Mouse (Mus musculus) forebrain, embryonic 14.5 days (tissue): Measurements from ENCODE around the gene Ifnlr1. TPM values are rescaled to one million over a fixed set of nuclear protein-coding genes. Genes with fewer than 3 reads are reported as not detected.
A peak's percentile ranks its signal among the peaks of the same experiment; 100 is the strongest.

Experiments
- ATAC-seq: fragments of 200-750 bp; cut with Nextera tagmentation; 2 replicates; pipeline ENCODE4 v1.8.0; 2017; ENCODE audit warnings: mild to moderate bottlenecking, moderate library complexity
- DNase-seq: peaks from one replicate; pipeline ENCODE4 v3.0.0-alpha.2; 2015; ENCODE audit warnings: low spot score
- H3K27ac ChIP-seq: fragments of 300-500 bp; sonication (generic); 2 replicates; pipeline ENCODE4 v1.5.1; 2014; ENCODE audit warnings: low read depth, mild to moderate bottlenecking, control low read depth, low read length, moderate library complexity
- H3K27me3 ChIP-seq: fragments of 300-500 bp; sonication (generic); replicated peaks from 2 replicates; pipeline ENCODE4 v1.6.1; 2014; ENCODE audit warnings: low read length, control low read depth, mixed read lengths; ENCODE audit not compliant: control insufficient read depth, insufficient read depth
- H3K36me3 ChIP-seq: fragments of 300-500 bp; sonication (generic); 2 replicates; pipeline ENCODE4 v1.6.1; 2014; ENCODE audit warnings: low read length, control low read depth; ENCODE audit not compliant: control insufficient read depth, insufficient read depth
- H3K4me1 ChIP-seq: fragments of 300-500 bp; sonication (generic); 2 replicates; pipeline ENCODE4 v1.6.1; 2014; ENCODE audit warnings: antibody characterized with exemption, low read length, control low read depth; ENCODE audit not compliant: control insufficient read depth, insufficient read depth
- H3K4me2 ChIP-seq: fragments of 300-500 bp; sonication (generic); 2 replicates; pipeline ENCODE4 v1.6.1; 2014; ENCODE audit warnings: mild to moderate bottlenecking, control low read depth, low read length
- H3K4me3 ChIP-seq: fragments of 300-500 bp; sonication (generic); 2 replicates; pipeline ENCODE4 v1.5.1; 2014; ENCODE audit warnings: low read depth, low read length, control low read depth
- H3K9ac ChIP-seq: fragments of 300-500 bp; sonication (generic); 2 replicates; pipeline ENCODE4 v1.6.1; 2014; ENCODE audit warnings: mild to moderate bottlenecking, low read length, control low read depth, moderate library complexity
- H3K9me3 ChIP-seq: fragments of 300-500 bp; sonication (generic); replicated peaks from 2 replicates; pipeline ENCODE4 v1.6.1; 2016; ENCODE audit warnings: low read length, control low read depth, mixed read lengths; ENCODE audit not compliant: control insufficient read depth
- WGBS: fragments of 180-500 bp; shearing (Covaris S2); extraction: QIAGEN DNeasy Blood & Tissue Kit; methylation state at CpG from one replicate; pipeline ENCODE4 v1.1.7; 2014; 5-methylcytosine and 5-hydroxymethylcytosine counted together
- polyA plus RNA-seq: library from polyadenylated mRNA; unstranded; fragments of >200 nt; fragmentation: Nextera tagmentation; extraction: Ambion mirVana; gene quantifications from 2 replicates; pipeline ENCODE4 v1.2.1, GENCODE M21; 2014

Ifnlr1 gene
- polyA plus RNA-seq, 1 experiment from 2014 or later, result 0.15 TPM

DNA sequence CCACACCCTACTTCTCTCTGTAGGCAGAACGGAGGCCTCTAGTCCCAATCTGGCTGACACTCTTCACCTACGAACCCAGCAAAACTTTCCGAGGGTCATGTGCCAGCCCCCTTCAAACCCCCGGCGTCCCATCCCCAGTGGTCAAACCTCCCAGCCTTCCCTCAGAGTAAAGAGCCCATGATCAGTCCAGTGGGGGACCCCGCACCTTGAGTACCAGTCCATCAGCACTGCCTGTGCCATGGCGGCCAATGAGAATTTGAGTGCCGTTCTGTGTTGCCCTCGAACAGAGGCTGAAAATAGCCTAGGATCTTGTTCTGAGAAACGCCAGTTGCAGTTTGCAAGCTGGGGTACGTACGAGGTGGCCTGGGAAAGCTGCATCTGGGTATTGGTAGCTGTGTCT, 27.2 kb upstream of the Ifnlr1 start:
- Histone ChIP-seq H3K9me3 (no peaks in the 10 kb centered on the region), H3K4me3 (no peak overlapping the region), H3K27ac (no peak overlapping the region), H3K27me3 (no peaks in the 10 kb centered on the region), H3K9ac (no peak overlapping the region), H3K4me2 (no peak overlapping the region), H3K36me3 (no peaks in the 10 kb centered on the region), H3K4me1 (peaks cover 10% of the 10 kb centered on the region; the same call in 1 of the 2 replicates)
- WGBS, result 87% methylated on average over 12 of the region's 12 CpGs
- DNase-seq (no peak), ATAC-seq (no peak)

DNA sequence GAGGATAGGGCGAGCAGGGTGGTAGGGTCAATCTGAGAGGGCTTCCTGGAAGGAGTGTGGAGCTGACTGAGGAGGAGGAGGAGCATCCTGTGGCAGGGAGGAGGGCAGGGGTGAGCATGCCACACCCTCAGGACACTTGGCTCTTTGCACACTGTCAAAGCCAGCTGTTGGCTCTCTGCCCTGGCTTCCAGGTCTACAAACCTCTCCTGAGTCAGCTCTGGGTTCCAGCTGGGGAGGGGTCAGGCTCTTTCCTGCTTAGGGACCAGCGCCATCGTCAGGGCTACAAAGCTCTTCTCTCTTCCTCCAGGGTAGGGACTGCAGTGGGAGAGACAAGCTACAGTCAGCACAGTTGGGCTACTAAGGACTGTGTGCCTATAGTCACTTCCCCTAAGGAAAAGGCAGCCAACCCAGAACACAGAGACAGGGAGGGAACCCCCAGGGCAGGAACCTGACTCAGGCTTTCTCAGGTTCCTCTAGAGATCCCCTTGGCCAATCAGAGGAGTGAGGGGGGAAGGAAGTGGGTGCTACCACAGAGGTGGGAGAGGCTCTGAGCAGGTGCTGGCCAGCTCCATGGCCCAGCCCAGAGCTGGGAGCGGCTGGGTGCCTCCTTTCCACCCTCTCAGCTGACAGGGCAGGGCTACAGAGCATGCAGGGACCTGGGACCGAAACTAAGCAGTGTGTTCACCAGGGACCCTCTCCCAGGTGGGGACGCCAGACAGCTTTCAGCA, 24.8 kb upstream of the Ifnlr1 start:
- DNase-seq, result no peak
- ATAC-seq, result no peak
- Histone ChIP-seq H3K27me3 (no peaks in the 10 kb centered on the region), H3K9ac (no peak overlapping the region), H3K36me3 (no peaks in the 10 kb centered on the region), H3K27ac (no peak overlapping the region), H3K4me1 (peaks cover 1% of the 10 kb centered on the region; the same call in 1 of the 2 replicates), H3K4me3 (no peak overlapping the region), H3K4me2 (no peak overlapping the region), H3K9me3 (no peaks in the 10 kb centered on the region)
- WGBS, result 70% methylated on average over 6 of the region's 6 CpGs

DNA sequence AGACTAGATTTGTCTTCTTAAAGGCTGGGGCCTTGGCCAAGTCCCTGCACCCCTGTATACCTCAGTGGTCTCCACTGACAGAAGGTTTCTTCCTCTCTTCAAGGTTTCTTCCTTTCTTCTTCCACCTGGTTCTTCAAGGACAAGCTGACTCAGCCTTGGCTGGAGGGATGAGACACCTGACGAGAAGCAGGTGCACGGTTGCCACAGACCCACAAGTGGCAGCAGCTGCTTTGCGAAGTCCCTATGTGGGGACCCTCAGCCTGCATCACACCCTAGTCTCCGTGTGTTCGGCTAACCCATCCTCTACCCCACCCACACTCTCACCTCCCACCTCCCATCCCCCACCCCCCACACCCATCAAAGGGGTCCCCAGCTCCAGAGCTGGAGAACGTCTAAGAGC, 24.1 kb upstream of the Ifnlr1 start:
- Histone ChIP-seq H3K4me1 (no peaks in the 10 kb centered on the region), H3K9me3 (no peaks in the 10 kb centered on the region), H3K27ac (no peak overlapping the region), H3K4me3 (no peak overlapping the region), H3K9ac (no peak overlapping the region), H3K27me3 (no peaks in the 10 kb centered on the region), H3K36me3 (no peaks in the 10 kb centered on the region), H3K4me2 (no peak overlapping the region)
- ATAC-seq, result no peak
- no peak for DNase-seq
- WGBS, result 76% methylated on average over 6 of the region's 6 CpGs

DNA sequence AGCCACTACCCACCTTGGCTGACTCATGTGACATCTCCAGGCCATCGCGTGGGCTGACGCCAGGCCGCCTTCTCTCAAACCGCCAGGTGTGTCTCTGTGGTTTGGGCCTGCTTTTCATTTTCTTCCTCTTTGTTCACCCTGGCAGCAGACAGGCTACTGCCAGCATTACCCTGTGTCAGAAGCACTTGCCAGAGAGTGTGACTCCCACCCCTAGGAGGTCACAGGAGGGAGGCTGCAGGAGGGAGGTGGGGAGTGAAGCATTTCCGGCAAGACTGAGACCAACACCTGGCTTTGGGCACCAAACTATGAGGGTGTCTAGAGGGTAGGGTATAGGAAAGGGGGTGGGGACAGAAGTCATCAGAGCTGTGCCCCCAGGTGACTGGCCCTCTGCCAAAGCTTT, 21.4 kb upstream of the Ifnlr1 start:
- no peak for ATAC-seq
- no peak overlapping the region for H3K27ac ChIP-seq
- H3K36me3 ChIP-seq, result no peaks in the 10 kb centered on the region
- no peak for DNase-seq
- H3K9me3 ChIP-seq, result no peaks in the 10 kb centered on the region
- no peaks in the 10 kb centered on the region for H3K4me1 ChIP-seq
- no peak overlapping the region for H3K4me2 ChIP-seq
- H3K4me3 ChIP-seq, result no peak overlapping the region
- WGBS, result 85% methylated on average over 6 of the region's 6 CpGs
- H3K9ac ChIP-seq, result no peak overlapping the region
- H3K27me3 ChIP-seq, result no peaks in the 10 kb centered on the region

DNA sequence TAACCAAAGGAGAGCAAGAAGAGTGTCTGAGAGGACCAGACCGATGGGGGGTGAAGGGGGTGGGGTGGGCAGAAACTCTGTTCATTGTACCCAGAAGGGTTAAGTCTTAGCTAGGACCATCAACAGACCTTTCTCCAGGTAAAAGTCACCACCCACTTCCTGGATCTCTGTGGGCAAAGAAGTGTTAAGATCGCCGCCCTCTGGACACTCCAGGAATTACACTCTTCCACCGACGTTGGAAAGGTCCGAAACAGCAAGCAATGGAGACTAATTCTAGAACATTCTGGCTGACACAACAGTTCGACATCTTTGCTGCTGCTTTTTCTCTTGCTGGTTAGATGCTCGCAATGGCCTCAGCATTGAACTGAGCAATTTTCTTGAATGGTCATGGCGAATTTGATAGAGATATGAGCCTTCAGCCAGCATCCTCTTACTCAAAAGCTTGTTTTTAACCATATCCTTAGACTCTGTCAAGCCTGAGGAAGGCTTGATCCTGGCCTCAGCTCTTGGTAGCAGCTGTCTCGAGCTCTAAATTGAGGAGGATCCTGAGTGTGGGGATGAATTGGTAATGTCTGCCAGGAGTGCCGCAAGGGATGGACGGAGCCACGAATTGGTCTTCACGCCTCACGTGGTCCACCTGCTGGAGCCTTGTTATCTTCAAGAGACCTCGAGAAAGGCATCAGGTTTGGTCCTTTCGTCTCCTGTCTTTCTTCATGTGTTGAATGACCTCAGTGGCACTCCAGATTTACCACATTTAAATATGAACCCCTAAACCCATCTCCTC, 19.7 kb upstream of the Ifnlr1 start:
- Histone ChIP-seq H3K4me2 (no peak overlapping the region), H3K4me1 (no peaks in the 10 kb centered on the region), H3K9ac (no peak overlapping the region), H3K9me3 (no peaks in the 10 kb centered on the region), H3K4me3 (no peak overlapping the region), H3K36me3 (no peaks in the 10 kb centered on the region), H3K27ac (no peak overlapping the region), H3K27me3 (no peaks in the 10 kb centered on the region)
- peak; percentile 27 for DNase-seq
- 57% methylated on average over 17 of the region's 17 CpGs for WGBS
- no peak for ATAC-seq

DNA sequence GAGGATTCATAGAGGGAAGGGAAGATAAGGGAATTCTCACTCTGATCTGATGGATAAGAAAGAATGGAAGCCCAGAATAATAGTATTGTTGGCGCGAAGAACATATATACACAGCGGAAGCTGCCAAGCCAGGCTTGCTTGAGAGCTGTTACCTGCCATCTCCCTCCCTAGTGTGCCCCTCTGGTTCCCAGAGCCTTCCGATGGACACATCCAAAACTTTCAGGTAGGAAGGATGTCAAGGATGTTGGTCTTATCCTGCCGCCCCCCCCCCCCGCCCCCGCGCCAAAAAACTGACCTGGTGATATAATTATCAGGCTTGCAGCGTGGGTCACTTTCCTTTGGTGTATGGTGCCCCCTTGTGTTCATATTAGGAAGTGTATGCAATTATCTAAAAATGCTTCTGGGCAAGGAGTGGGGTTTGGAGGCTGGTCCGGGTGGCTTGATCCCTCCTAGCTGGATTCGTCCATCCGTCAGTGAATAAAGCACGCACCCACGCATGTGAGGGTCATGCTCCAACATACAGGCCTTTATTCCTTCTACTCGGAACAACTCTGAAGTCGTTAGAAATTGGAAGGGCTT, 18.7 kb upstream of the Ifnlr1 start:
- ATAC-seq (no peak), DNase-seq (peak; percentile 76)
- Histone ChIP-seq H3K4me1 (no peaks in the 10 kb centered on the region), H3K9ac (no peak overlapping the region), H3K27ac (no peak overlapping the region), H3K36me3 (no peaks in the 10 kb centered on the region), H3K4me3 (no peak overlapping the region), H3K27me3 (no peaks in the 10 kb centered on the region), H3K4me2 (no peak overlapping the region), H3K9me3 (no peaks in the 10 kb centered on the region)
- 14% methylated on average over 15 of the region's 16 CpGs for WGBS

DNA sequence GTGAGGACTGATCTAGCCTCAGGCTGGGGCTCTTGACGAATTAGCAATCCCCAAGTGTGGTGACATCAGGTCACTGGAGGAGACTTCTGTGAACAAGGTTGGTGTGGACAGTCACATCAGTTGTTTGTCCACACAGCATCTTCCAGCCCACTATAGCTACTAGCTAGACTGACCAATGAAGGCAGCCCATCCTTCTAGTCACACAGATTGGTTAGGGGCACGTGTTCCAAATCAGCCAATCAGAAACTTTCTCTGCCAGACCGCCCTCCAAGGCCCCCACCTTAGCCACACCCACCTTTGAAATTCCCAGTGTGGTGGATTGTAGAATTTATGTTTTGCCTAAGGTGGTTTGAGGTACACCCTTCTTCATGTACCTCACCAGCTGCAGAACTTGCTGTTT, 12.6 kb upstream of the Ifnlr1 start:
- H3K4me3 ChIP-seq, result no peak overlapping the region
- no peak for DNase-seq
- H3K9ac ChIP-seq, result no peak overlapping the region
- H3K4me1 ChIP-seq, result no peaks in the 10 kb centered on the region
- no peak overlapping the region for H3K27ac ChIP-seq
- no peaks in the 10 kb centered on the region for H3K36me3 ChIP-seq
- H3K27me3 ChIP-seq, result no peaks in the 10 kb centered on the region
- WGBS, result 80% methylated on average over 3 of the region's 3 CpGs
- H3K4me2 ChIP-seq, result no peak overlapping the region
- no peak for ATAC-seq
- H3K9me3 ChIP-seq, result no peaks in the 10 kb centered on the region

DNA sequence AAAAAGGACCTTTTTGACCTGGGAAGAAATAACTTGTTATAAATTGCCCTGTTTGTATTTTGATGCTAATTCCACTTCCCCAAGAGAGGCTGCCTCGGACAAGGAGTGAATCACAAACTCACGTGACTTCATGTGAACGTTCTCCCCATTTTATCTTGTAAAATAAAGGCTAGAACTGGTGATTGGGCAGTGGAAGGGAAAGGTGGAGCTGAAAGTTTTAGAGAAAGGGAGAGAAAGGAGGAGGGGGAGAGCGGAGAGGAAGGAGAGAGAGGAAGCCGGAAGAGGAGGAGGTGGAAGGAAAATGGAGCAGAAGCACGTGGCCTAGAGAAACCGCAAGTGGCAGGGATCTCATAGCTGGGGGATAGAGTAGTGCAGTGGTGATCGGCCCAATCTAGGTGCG, 11.1 kb upstream of the Ifnlr1 start:
- Histone ChIP-seq H3K27me3 (no peaks in the 10 kb centered on the region), H3K27ac (no peak overlapping the region), H3K4me3 (no peak overlapping the region), H3K4me1 (no peaks in the 10 kb centered on the region), H3K4me2 (no peak overlapping the region), H3K9me3 (no peaks in the 10 kb centered on the region), H3K9ac (no peak overlapping the region), H3K36me3 (no peaks in the 10 kb centered on the region)
- ATAC-seq, result no peak
- WGBS, result 70% methylated on average over 9 of the region's 9 CpGs
- DNase-seq, result no peak

DNA sequence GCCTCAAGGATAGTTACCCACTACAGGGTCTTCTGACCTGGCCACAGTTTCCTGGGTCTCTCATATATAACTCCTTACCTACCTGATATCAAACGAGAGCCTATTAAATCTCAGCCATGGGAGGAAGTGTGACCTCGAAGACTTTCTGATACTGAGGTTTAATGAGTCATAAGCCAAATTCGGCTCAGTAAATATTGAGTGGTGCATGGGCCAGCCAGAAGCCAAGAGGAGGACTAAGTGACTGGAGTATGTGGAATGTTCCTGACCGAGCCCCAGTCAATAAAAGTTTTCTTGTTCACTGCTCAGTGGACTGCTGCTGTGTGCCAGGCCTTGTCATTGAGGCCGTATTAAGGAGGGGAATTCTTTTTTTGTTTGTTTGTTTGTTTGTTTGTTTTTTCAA, 9.6 kb upstream of the Ifnlr1 start:
- H3K27me3 ChIP-seq, result no peaks in the 10 kb centered on the region
- H3K4me1 ChIP-seq, result no peaks in the 10 kb centered on the region
- DNase-seq (no peak), ATAC-seq (no peak)
- no peak overlapping the region for H3K4me3 ChIP-seq
- H3K9me3 ChIP-seq, result no peaks in the 10 kb centered on the region
- WGBS, result 76% methylated on average over 5 of the region's 5 CpGs
- H3K9ac ChIP-seq, result no peak overlapping the region
- H3K27ac ChIP-seq, result no peak overlapping the region
- no peaks in the 10 kb centered on the region for H3K36me3 ChIP-seq
- no peak overlapping the region for H3K4me2 ChIP-seq
